Mouse (Mus musculus) stomach, postnatal 0 days (tissue): Measurements from ENCODE around the gene 4833439L19Rik. TPM values are rescaled to one million over a fixed set of nuclear protein-coding genes. Genes with fewer than 3 reads are reported as not detected.
"Not testable (repeated sequence)": the region's sequence is repeated elsewhere in the genome, so short reads cannot be mapped to it uniquely, and the experiment has no call there.

Experiments used
- ATAC-seq: fragments of 200-750 bp; cut with Nextera tagmentation; 2 replicates; pipeline ENCODE4 v1.8.0; 2017; ENCODE audit not compliant: low FRiP score, low TSS enrichment
- DNase-seq: peaks from one replicate; pipeline ENCODE4 v3.0.0-alpha.2; 2016; ENCODE audit warnings: low spot score
- H3K27ac ChIP-seq: fragments of 300-500 bp; sonication (generic); replicated peaks from 2 replicates; pipeline ENCODE4 v1.5.1; 2014; ENCODE audit warnings: mild to moderate bottlenecking, control low read depth
- H3K27me3 ChIP-seq: fragments of 300-500 bp; sonication (generic); 2 replicates; pipeline ENCODE4 v1.6.1; 2014; ENCODE audit warnings: low read length; ENCODE audit not compliant: control insufficient read depth, insufficient read depth
- H3K36me3 ChIP-seq: fragments of 300-500 bp; sonication (generic); 2 replicates; pipeline ENCODE4 v1.6.1; 2014; ENCODE audit warnings: low read length, mixed read lengths; ENCODE audit not compliant: control insufficient read depth, insufficient read depth
- H3K4me1 ChIP-seq: fragments of 300-500 bp; sonication (generic); replicated peaks from 2 replicates; pipeline ENCODE4 v1.6.1; 2014; ENCODE audit warnings: antibody characterized with exemption; ENCODE audit not compliant: control insufficient read depth, insufficient read depth
- H3K4me2 ChIP-seq: fragments of 300-500 bp; sonication (generic); replicated peaks from 2 replicates; pipeline ENCODE4 v1.6.1; 2014; ENCODE audit warnings: low read depth, mild to moderate bottlenecking, control low read depth, moderate library complexity
- H3K4me3 ChIP-seq: fragments of 300-500 bp; sonication (generic); 2 replicates; pipeline ENCODE4 v1.5.1; 2014; ENCODE audit warnings: low read depth, low read length, control low read depth
- H3K9ac ChIP-seq: fragments of 300-500 bp; sonication (generic); 2 replicates; pipeline ENCODE4 v1.6.1; 2014; ENCODE audit warnings: mild to moderate bottlenecking, low read length, control low read depth, mixed read lengths
- H3K9me3 ChIP-seq: fragments of 300-500 bp; sonication (generic); 2 replicates; pipeline ENCODE4 v1.6.1; 2016; ENCODE audit warnings: low read length; ENCODE audit not compliant: control insufficient read depth
- CTCF ChIP-seq: IDR thresholded peaks from 2 replicates; pipeline ENCODE4 v1.5.1; 2016; ENCODE audit warnings: antibody characterized with exemption, low read depth, mild to moderate bottlenecking, moderate library complexity
- EP300 ChIP-seq: optimal IDR thresholded peaks from 2 replicates; pipeline ENCODE3; 2016; ENCODE audit warnings: antibody characterized with exemption
- WGBS: fragments of 180-500 bp; shearing (Covaris S2); extraction: QIAGEN DNeasy Blood & Tissue Kit; methylation state at CpG from one replicate; pipeline ENCODE4 v1.1.7; 2014; 5-methylcytosine and 5-hydroxymethylcytosine counted together
- polyA plus RNA-seq: library from polyadenylated mRNA; unstranded; fragments of >200 nt; fragmentation: Nextera tagmentation; extraction: Ambion mirVana; gene quantifications from 2 replicates; pipeline ENCODE4 v1.2.1, GENCODE M21; 2015

4833439L19Rik gene
- 87.0 and 96.8 TPM in 2 replicates for polyA plus RNA-seq

DNA sequence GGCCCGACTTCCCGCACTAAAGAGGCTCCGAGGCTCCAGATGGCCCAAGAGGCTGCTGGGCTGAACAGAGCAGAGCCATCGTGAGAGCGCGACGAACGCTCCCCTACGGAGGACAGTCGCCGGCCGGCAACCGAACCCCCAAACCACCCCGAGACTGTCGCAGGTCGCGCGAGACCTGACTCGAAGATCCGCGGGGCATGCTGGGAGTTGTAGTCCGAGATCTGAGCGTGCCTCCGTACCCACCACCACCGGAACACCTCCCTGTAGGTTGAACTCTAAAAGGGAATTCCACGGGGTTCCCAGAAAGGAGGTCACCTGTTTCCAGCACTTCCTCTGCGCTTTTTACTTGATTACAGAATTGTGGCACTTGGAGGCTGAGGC is at the start of gene 4833439L19Rik:
TSS of gene 4833439L19Rik (minus strand) at position 235 of the 381 bp plus-strand sequence.
- H3K4me1 ChIP-seq: peaks cover 3% of the 10 kb centered on the region; the same call in 1 of the 2 replicates
- H3K4me3 ChIP-seq: peak within 1 kb of the TSS; percentile 95
- TF ChIP-seq EP300: peak; percentile 96
- TF ChIP-seq CTCF: no peak
- H3K36me3 ChIP-seq: peaks cover 10% of the 10 kb centered on the region
- DNase-seq (peak; percentile 94), ATAC-seq (peak; percentile 95)
- H3K27ac ChIP-seq: peak within 1 kb of the TSS; percentile 36; the same call in 1 of the 2 replicates
- no peaks in the 10 kb centered on the region for H3K27me3 ChIP-seq
- H3K4me2 ChIP-seq: peak within 1 kb of the TSS; percentile 75
- H3K9ac ChIP-seq: peak within 1 kb of the TSS; percentile 93
- H3K9me3 ChIP-seq: no peaks in the 10 kb centered on the region
- WGBS: under 1% methylated on average over 27 of the region's 27 CpGs

DNA sequence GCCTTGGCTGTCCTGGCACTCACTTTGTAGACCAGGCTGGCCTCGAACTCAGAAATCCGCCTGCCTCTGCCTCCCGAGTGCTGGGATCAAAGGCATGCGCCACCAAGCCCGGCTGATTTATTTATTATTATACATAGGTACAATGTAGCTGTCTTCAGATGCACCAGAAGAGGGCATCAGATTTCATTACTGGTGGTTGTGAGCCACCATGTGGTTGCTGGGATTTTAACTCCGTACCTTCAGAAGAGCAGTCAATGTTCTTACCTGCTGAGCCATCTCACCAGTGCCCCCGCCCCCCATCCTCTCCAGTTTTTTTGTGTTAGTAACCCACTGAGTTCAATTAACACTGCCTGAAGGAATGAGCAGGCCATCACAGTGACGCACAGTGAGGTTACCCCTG is 47.9 kb upstream of the 4833439L19Rik start:
- peak; percentile 55 for TF ChIP-seq CTCF

GRCm38 (mm10) chr13:54610972-54611754 is 45.9 kb upstream of the 4833439L19Rik start, which contains the start of gene Cltb:
TSS of gene Cltb (minus strand) at chr13:54611344.
- Histone ChIP-seq H3K4me2 (peak within 1 kb of the TSS; percentile 88), H3K27me3 (no peaks in the 10 kb centered on the region), H3K9me3 (no peaks in the 10 kb centered on the region), H3K4me3 (peak within 1 kb of the TSS; percentile 79), H3K27ac (peak within 1 kb of the TSS; percentile 91), H3K36me3 (no peaks in the 10 kb centered on the region; the same call in 1 of the 2 replicates), H3K4me1 (no peaks in the 10 kb centered on the region; the same call in none of the 2 replicates), H3K9ac (peak within 1 kb of the TSS; percentile 86)
- under 1% methylated on average over 59 of the region's 66 CpGs for WGBS
- TF ChIP-seq CTCF (no peak), EP300 (peak; percentile 12)
- ATAC-seq (peak; percentile 78), DNase-seq (peak; percentile 86)

More for the DNA sequence above, 47.9 kb upstream of the 4833439L19Rik start:
- H3K27ac ChIP-seq, H3K4me2 ChIP-seq, H3K36me3 ChIP-seq, H3K9me3 ChIP-seq, H3K27me3 ChIP-seq, H3K4me1 ChIP-seq, H3K4me3 ChIP-seq, ATAC-seq, H3K9ac ChIP-seq, DNase-seq: not testable (repeated sequence)
- 85% methylated on average over 8 of the region's 8 CpGs for WGBS

GRCm38 (mm10) chr13:54610613-54610971 is 45.4 kb upstream of the 4833439L19Rik start:
- peak; percentile 22 for ATAC-seq
- Histone ChIP-seq H3K36me3 (peaks cover 1% of the 10 kb centered on the region; the same call in 1 of the 2 replicates), H3K9ac (peak overlapping the region; percentile 86), H3K4me3 (peak overlapping the region; percentile 79), H3K4me1 (no peaks in the 10 kb centered on the region; the same call in none of the 2 replicates), H3K27me3 (no peaks in the 10 kb centered on the region), H3K27ac (peak overlapping the region; percentile 91), H3K9me3 (no peaks in the 10 kb centered on the region), H3K4me2 (peak overlapping the region; percentile 88)
- no peak for DNase-seq
- TF ChIP-seq CTCF: peak; percentile 25; the same call in 1 of the 2 replicates
- peak; percentile 8 for TF ChIP-seq EP300
- WGBS: 14% methylated on average over 13 of the region's 13 CpGs

DNA sequence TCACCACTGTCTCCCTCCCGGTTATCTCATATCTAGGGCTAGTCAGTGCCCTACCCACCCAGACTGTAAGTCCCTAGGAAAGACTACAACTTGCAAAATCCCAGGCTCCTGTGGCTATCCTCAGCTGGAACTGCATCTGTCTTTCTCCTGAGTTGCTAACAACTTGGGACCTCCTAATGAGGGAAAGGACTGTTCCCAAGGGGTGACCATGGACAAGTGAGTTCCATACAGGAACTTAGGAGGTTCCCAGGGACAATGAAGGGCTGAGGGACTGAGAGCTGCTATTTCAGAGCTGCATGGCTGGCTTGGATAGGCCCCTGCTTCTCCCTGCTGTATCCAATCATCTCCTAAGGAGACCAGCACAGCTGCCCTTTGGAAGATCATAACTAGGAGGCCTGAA is 44.1 kb upstream of the 4833439L19Rik start:
- no peaks in the 10 kb centered on the region for H3K27me3 ChIP-seq
- H3K4me2 ChIP-seq: peak overlapping the region; percentile 88
- H3K4me3 ChIP-seq: no peak overlapping the region
- peak overlapping the region; percentile 53 for H3K27ac ChIP-seq
- TF ChIP-seq EP300 (no peak), CTCF (no peak)
- H3K4me1 ChIP-seq: no peaks in the 10 kb centered on the region; the same call in none of the 2 replicates
- ATAC-seq (no peak), DNase-seq (no peak)
- peak overlapping the region; percentile 38; the same call in 1 of the 2 replicates for H3K9ac ChIP-seq
- 8% methylated on average over 1 of the region's 1 CpGs for WGBS
- no peaks in the 10 kb centered on the region for H3K9me3 ChIP-seq
- peaks cover 2% of the 10 kb centered on the region; the same call in 1 of the 2 replicates for H3K36me3 ChIP-seq
